Mouse (Mus musculus) forebrain, embryonic 16.5 days (tissue): ENCODE results near the gene Asb17. TPM values are rescaled to one million over a fixed set of nuclear protein-coding genes. Genes with fewer than 3 reads are reported as not detected.
"Not testable (repeated sequence)": the region's sequence is repeated elsewhere in the genome, so short reads cannot be mapped to it uniquely, and the experiment has no call there.

Source experiments
- ATAC-seq: fragments of 200-750 bp; cut with Nextera tagmentation; 2 replicates; pipeline ENCODE4 v1.8.0; 2017; ENCODE audit warnings: mild to moderate bottlenecking, moderate library complexity
- H3K27ac ChIP-seq: fragments of 300-500 bp; sonication (generic); 2 replicates; pipeline ENCODE4 v1.5.1; 2014; ENCODE audit warnings: low read length, control low read depth
- H3K27me3 ChIP-seq: fragments of 300-500 bp; sonication (generic); replicated peaks from 2 replicates; pipeline ENCODE4 v1.6.1; 2014; ENCODE audit warnings: low read length; ENCODE audit not compliant: control insufficient read depth, insufficient read depth
- H3K36me3 ChIP-seq: fragments of 300-500 bp; sonication (generic); 2 replicates; pipeline ENCODE4 v1.6.1; 2014; ENCODE audit not compliant: control insufficient read depth, insufficient read depth
- H3K4me1 ChIP-seq: fragments of 300-500 bp; sonication (generic); replicated peaks from 2 replicates; pipeline ENCODE4 v1.6.1; 2014; ENCODE audit warnings: low read length; ENCODE audit not compliant: control insufficient read depth, insufficient read depth
- H3K4me2 ChIP-seq: fragments of 300-500 bp; sonication (generic); 2 replicates; pipeline ENCODE4 v1.6.1; 2014; ENCODE audit warnings: mild to moderate bottlenecking, low read length, control low read depth
- H3K4me3 ChIP-seq: fragments of 300-500 bp; sonication (generic); replicated peaks from 2 replicates; pipeline ENCODE4 v1.5.1; 2014; ENCODE audit warnings: mild to moderate bottlenecking, low read length, control low read depth
- H3K9ac ChIP-seq: fragments of 300-500 bp; sonication (generic); replicated peaks from 2 replicates; pipeline ENCODE4 v1.6.1; 2014; ENCODE audit warnings: low read depth, low read length, control low read depth
- H3K9me3 ChIP-seq: fragments of 300-500 bp; sonication (generic); 2 replicates; pipeline ENCODE4 v1.6.1; 2016; ENCODE audit warnings: low read length; ENCODE audit not compliant: control insufficient read depth
- WGBS: fragments of 180-500 bp; shearing (Covaris S2); extraction: QIAGEN DNeasy Blood & Tissue Kit; methylation state at CpG from one replicate; pipeline ENCODE4 v1.1.7; 2014; 5-methylcytosine and 5-hydroxymethylcytosine counted together
- polyA plus RNA-seq: library from polyadenylated mRNA; unstranded; fragments of >200 nt; fragmentation: Nextera tagmentation; extraction: Ambion mirVana; gene quantifications from 2 replicates; pipeline ENCODE4 v1.2.1, GENCODE M21; 2015

The Asb17 gene
- polyA plus RNA-seq, 1 experiment from 2014 or later = not detected

DNA sequence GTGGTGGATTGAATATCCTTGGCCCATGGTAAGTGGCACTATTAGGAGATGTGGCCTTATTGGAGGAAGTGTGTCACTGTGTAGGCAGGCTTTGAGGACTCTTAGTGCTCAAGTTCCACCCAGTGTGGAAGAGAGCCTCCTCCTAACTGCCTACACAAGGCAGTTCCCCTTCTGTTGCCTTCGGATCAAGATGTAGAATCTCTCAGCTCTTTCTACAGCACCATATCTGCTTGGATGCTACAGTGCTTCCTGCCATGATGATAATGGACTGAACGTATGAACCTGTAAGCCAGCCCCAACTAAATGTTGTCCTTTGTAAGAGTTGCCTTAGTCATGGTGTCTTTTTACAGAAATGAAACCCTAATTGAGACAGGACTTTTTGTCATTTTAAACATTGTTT, 1.5 kb downstream of the Asb17 start:
- no peak for ATAC-seq
- Histone ChIP-seq H3K4me2 (no peak overlapping the region), H3K27me3 (no peaks in the 10 kb centered on the region), H3K9ac (no peak overlapping the region), H3K4me3 (no peak overlapping the region), H3K9me3 (no peaks in the 10 kb centered on the region), H3K4me1 (no peaks in the 10 kb centered on the region), H3K27ac (no peak overlapping the region), H3K36me3 (no peaks in the 10 kb centered on the region)
- WGBS = 78% methylated on average over 2 of the region's 2 CpGs

DNA sequence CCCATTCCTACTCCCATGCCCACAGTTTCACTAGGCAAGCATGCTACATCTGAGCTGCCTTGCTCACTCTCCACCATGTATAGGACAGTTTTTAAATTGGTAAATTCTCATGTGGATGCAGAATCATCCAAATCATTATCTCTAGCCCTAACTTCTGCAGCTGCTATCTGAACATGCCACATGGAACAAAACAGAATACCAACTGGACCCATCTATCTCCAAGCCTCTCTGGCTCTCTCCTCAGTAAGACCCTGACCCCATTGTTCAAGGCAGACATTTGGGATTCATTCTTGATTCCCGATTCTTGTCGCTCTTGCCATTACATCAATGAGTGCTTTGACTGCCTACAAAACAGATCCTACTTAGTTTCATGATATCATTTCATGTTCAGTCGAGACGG, 2.1 kb downstream of the Asb17 start:
- H3K9ac ChIP-seq = no peak overlapping the region
- H3K9me3 ChIP-seq = no peaks in the 10 kb centered on the region
- no peak overlapping the region for H3K4me3 ChIP-seq
- no peak overlapping the region for H3K27ac ChIP-seq
- H3K4me1 ChIP-seq = peaks cover 3% of the 10 kb centered on the region; the same call in 1 of the 2 replicates
- no peak overlapping the region for H3K4me2 ChIP-seq
- no peak for ATAC-seq
- H3K27me3 ChIP-seq = no peaks in the 10 kb centered on the region
- H3K36me3 ChIP-seq = no peaks in the 10 kb centered on the region
- 93% methylated on average over 4 of the region's 4 CpGs for WGBS

DNA sequence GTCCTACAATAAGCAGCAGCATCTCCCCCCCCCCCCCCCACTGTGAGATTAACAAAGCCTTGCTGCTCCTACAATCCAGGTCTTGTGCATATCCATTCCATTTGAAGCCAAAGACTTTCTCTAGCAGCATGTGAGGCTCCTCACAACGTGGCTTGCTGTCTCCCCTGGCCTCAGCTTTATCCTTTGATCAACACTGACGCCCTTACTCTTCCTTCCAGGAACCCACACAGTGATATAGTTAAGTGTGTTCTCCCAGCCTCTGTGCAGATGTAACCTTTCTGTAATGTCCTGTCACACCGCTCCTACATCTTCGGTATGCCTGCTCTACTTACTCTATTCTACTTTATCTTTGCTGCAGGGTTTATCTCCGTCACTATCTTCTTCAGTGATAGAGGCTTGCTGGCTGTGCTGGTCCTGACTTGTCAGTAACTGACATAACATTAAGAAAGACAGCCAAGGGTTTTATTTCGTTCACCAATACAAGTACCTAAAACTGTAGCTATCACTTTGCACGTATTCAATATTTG, 3.3 kb downstream of the Asb17 start:
- WGBS = 84% methylated on average over 7 of the region's 7 CpGs
- no peak for ATAC-seq
- H3K4me3 ChIP-seq = no peak overlapping the region

DNA sequence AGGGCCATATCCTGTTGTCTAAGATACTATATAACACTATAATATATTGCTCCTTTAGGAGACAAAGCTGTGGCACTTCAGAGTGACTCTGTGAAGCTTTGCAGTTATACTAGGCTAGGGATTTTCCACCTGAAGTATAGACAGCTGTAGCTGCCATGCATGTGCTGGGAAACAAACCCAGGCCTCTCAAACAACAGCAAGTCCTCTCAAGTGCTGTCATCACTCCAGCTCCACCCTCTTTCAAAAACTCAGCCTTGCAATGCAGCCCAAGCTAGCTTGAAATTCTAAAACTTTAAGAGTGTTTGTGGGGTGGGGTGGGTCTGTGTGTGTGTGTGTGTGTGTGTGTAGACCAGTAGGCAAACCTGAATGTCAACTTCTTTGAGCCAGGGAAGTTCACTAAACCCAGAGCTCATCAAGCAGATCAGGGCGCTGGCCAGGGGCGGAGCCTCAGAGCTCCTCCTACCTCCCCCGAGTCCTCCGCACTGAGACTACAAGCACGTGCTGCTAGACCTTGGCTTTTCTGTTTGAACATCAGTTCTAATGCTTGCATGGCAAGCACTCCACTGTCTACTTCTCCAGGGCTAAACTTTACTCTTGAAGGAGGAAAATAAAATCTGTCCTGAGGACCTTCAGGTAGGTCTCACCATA, 5.5 kb downstream of the Asb17 start:
- H3K4me1 ChIP-seq = peaks cover 3% of the 10 kb centered on the region; the same call in 1 of the 2 replicates
- ATAC-seq = no peak
- no peaks in the 10 kb centered on the region for H3K9me3 ChIP-seq
- no peak overlapping the region for H3K9ac ChIP-seq
- H3K36me3 ChIP-seq = no peaks in the 10 kb centered on the region
- no peak overlapping the region for H3K4me3 ChIP-seq
- H3K27ac ChIP-seq = no peak overlapping the region
- H3K27me3 ChIP-seq = no peaks in the 10 kb centered on the region
- 9% methylated on average over 5 of the region's 5 CpGs for WGBS
- no peak overlapping the region for H3K4me2 ChIP-seq

More for the DNA sequence above, 3.3 kb downstream of the Asb17 start:
- Histone ChIP-seq H3K27me3 (no peaks in the 10 kb centered on the region), H3K9ac (no peak overlapping the region), H3K4me2 (no peak overlapping the region), H3K27ac (no peak overlapping the region), H3K9me3 (no peaks in the 10 kb centered on the region), H3K4me1 (peaks cover 3% of the 10 kb centered on the region; the same call in 1 of the 2 replicates), H3K36me3 (no peaks in the 10 kb centered on the region)

DNA sequence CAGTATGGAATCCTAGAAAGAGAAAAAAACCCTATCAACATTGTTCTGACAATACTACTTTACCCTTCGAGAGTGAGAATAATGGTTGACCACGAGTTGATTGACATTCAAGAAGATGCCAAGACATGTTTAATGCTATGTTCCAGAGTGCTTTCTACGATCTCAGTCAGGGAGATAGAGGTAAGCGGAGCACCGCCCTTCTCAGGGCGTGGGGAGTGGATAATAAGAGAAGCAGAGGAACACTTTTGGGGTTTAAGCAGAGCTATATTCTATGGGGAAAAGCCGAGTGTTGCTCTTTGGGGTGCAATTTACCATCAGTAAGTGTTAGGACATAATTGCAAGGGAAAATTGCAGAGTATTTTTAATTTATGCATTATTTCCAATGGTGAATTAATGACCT, 6.8 kb downstream of the Asb17 start:
- Histone ChIP-seq H3K36me3 (no peaks in the 10 kb centered on the region), H3K27me3 (no peaks in the 10 kb centered on the region), H3K4me2 (no peak overlapping the region; the same call in 1 of the 2 replicates), H3K27ac (no peak overlapping the region), H3K9ac (no peak overlapping the region), H3K4me3 (no peak overlapping the region), H3K9me3 (no peaks in the 10 kb centered on the region), H3K4me1 (peaks cover 3% of the 10 kb centered on the region; the same call in 1 of the 2 replicates)
- 75% methylated on average over 7 of the region's 7 CpGs for WGBS
- no peak for ATAC-seq

DNA sequence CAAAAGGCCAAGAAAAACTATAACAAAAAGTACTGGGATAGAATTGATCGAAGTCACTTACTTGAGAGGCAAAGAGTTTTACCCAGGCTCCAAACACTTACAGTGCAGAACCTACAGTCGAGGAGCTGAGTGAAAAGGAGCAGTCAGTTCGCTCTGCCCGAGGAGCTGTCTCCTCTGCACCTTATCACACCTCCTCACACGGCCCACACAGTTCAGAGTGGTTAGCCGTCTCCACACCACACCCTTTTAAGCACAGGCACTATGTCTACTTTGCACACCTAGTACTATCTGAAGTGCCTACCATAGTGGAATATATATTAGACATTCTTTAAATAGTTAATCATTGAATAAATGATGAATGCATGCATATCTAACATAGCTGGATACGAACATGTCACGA, 8.3 kb downstream of the Asb17 start:
- WGBS = 86% methylated on average over 8 of the region's 8 CpGs

DNA sequence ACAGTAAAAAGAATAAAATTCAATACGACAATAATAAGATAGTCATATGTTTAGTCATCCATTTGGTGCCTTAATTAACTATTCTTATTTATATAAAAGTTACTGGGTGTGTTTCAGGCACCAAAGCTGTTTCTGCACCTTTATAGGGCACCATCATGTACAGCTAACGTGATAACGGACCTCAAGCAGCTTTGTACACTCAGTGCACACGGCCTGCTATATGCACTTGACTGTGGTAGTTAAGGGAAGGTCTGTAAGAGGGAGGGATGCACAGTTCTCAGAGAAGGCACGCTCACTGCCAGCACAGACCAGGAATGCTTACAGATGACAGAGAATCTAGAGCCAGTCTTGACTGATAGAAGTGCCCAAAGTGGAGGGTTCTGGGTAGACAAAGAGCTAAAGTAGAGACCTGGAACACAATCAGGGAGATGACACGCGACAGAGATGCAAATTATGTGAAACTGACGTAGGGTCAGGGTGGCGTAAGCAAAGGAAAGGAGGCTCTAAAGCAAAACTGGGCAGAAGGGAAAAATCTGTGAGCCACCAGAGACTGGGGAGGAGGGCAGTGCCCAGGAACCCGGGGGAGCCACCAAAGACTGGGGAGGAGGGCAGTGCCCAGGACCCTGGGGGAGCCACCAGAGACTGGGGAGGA, 14.5 kb downstream of the Asb17 start:
- H3K9ac ChIP-seq = no peak overlapping the region
- H3K4me3 ChIP-seq = no peak overlapping the region
- H3K27me3 ChIP-seq = no peaks in the 10 kb centered on the region
- 82% methylated on average over 10 of the region's 10 CpGs for WGBS
- no peak overlapping the region for H3K4me2 ChIP-seq
- no peaks in the 10 kb centered on the region for H3K36me3 ChIP-seq
- ATAC-seq = no peak
- no peaks in the 10 kb centered on the region for H3K9me3 ChIP-seq
- no peak overlapping the region for H3K27ac ChIP-seq
- no peaks in the 10 kb centered on the region for H3K4me1 ChIP-seq

More for the DNA sequence above, 8.3 kb downstream of the Asb17 start:
- no peak for ATAC-seq
- Histone ChIP-seq H3K36me3 (no peaks in the 10 kb centered on the region), H3K4me1 (peaks cover 3% of the 10 kb centered on the region; the same call in 1 of the 2 replicates), H3K9ac (no peak overlapping the region), H3K9me3 (no peaks in the 10 kb centered on the region), H3K27ac (no peak overlapping the region), H3K4me2 (no peak overlapping the region), H3K4me3 (no peak overlapping the region), H3K27me3 (no peaks in the 10 kb centered on the region)

DNA sequence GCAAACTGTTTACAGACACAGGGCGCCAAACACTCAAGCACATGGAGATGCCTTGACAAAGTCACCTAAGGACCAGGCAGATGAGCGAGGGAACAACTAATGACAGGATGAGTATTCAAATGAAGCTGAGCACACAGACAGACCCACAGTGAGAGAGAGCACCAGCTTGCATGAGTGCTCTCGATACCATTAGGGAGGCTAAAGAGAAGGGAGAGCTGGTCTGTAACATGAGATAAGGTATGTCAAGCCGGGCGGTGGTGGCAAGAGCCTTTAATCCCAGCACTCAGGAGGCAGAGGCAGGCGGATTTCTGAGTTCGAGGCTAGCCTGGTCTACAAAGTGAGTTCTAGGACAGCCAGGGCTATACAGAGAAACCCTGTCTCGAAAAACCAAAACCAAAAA, 16.4 kb downstream of the Asb17 start:
- not testable (repeated sequence) for H3K4me2 ChIP-seq, H3K27me3 ChIP-seq, H3K4me1 ChIP-seq, H3K9me3 ChIP-seq, H3K9ac ChIP-seq, ATAC-seq, H3K27ac ChIP-seq, H3K36me3 ChIP-seq, H3K4me3 ChIP-seq
- 90% methylated on average over 8 of the region's 8 CpGs for WGBS

DNA sequence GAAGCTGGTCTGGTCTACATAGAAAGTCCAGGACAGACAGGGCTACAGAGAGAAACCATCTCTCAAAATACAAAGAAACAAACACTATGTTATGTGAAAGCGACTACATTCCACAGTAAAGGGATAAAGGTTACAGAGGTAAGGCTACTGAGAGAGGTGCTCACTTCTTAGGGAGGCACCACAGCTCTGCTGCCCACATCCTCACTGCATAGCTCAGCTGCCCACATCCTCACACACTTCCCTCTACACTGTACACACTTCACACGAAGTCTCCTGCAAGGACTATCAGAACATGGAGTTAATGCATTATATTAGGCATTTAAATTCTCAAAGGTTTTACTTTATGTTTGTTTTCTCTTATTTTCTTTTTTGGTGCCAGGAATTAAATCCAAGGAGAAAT, 19.8 kb downstream of the Asb17 start:
- Histone ChIP-seq H3K4me2 (no peak overlapping the region), H3K4me1 (no peaks in the 10 kb centered on the region), H3K9ac (no peak overlapping the region), H3K9me3 (no peaks in the 10 kb centered on the region), H3K27ac (no peak overlapping the region), H3K4me3 (no peak overlapping the region), H3K36me3 (no peaks in the 10 kb centered on the region), H3K27me3 (no peaks in the 10 kb centered on the region)
- WGBS = 89% methylated on average over 2 of the region's 2 CpGs
- ATAC-seq = no peak
